Mouse (Mus musculus) spleen, adult 2 months (tissue): ENCODE results near the gene Duox2.

Experiments
- CTCF ChIP-seq: fragments of 200-500 bp; IDR thresholded peaks from 2 replicates; pipeline ENCODE4 v1.5.1; 2011; ENCODE audit warnings: mild to moderate bottlenecking, inconsistent platforms; ENCODE audit not compliant: insufficient read depth, insufficient read length, insufficient replicate concordance; ENCODE audit errors: extremely low read depth
- POLR2A ChIP-seq: fragments of 200-500 bp; IDR thresholded peaks from 2 replicates; pipeline ENCODE4 v1.6.1; 2011; ENCODE audit warnings: low read depth, low read length, inconsistent platforms

- no peak for TF ChIP-seq CTCF
- TF ChIP-seq POLR2A = no peak
These were observed 12.1 kb downstream of the Duox2 start for GRCm38 (mm10) chr2:122286137-122286536.
